Mouse (Mus musculus) CD4-positive naive resting alpha-beta T cell, adult 76 days (primary cell): ENCODE measurements around the gene Plekhf1. TPM values are rescaled to one million over a fixed set of nuclear protein-coding genes. Genes with fewer than 3 reads are reported as not detected.

Experiments used
- total RNA-seq: library from RNA; stranded (reverse); gene quantifications from one replicate; pipeline ENCODE4 v1.2.4, GENCODE M21; 2023

Gene Plekhf1
- not detected for total RNA-seq

GRCm38 (mm10) chr7:38227900-38228298 is at the start of gene Plekhf1:
TSS of gene Plekhf1 (minus strand) at chr7:38228016.

DNA sequence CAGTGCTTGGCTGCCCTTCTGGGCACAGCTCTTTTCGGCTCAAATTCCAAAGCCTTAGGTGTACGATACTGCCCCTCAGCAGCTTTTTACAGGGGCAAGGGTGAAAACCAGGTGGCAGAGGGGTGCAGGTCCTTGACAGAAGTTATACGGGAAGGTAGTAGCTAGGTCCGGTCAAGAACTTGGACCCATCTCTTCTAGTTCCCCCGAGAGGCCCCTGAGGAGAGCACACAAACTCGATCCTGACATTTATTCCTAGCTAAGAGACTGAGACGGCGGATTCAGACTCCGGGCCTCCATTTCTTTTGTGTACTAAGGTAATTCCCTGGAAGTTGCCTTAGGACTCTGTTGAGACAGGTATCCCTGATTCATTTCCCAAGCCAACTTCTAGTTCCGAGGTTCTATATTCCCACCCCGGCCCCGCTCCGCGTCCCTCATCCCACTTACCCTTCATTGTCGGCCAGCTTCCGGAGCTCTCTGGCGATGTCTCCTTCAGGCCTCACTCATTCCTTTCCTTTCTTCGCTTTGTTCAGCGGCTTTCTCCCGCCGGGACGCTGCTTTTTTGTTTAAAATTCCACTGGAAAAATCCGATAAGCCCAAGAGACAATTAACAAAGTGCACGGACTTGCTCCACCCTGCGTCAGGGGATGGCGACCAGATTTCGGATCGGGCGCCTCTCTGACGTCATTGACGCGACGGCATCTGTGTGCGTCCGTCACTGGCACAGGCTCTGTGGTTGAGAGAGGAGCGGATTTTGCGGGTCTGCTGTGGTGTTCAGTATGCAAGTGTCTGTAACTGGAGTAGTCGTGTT is 43.1 kb upstream of the Plekhf1 start, which contains the start of gene Pop4:
Gene Pop4, minus strand, starts transcription at position 721 of the 808 bp plus-strand sequence.

DNA sequence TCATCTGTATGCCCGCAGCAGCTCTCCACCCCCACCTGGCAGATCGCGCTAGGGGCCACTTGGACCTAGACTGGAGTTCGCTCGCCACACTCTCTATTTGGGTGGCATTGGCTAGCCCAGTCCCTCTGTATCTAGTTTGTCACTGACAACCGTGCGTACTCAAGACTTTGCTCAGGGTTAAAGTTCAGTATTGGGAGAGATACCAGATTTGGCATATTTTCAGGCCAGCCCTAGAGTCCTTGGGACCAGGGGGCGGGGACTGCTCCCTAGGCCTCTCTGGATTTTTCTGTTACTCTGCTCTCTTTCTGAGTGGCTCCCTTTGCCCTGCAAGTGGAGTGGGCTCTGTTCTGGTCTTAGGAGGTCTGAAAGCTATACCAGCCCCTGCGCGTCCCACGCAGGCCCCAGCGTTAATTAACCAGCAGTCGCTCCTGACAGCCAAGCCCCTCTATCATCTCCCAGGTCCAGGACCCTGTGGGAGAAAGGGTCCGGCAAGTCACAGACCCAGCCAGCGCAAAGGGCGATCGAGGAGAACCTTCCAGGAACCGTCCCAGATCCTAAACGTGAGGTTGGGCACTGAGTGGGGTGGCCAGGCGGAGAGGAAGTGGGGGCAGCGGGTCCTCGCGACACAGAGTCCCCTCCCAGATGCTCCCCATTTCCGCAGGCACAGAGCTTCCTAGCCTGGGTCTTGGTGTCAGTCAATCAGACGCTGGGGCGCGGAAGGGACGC is 44.7 kb downstream of the Plekhf1 start, which contains the start of gene 1600014C10Rik:
Gene 1600014C10Rik, plus strand, starts transcription at position 256 of the 726 bp plus-strand sequence.

Other genes with a start within 250 kb of the Plekhf1 start
- gene Uri1, start 204.5 kb downstream of the Plekhf1 start, total RNA-seq: 37.8 TPM
- 1.5 TPM for gene Ccne1, start 120.5 kb downstream of the Plekhf1 start, total RNA-seq
- 23.2 TPM for gene 1600014C10Rik, start 44.8 kb downstream of the Plekhf1 start, total RNA-seq
- gene Pop4, start 43.4 kb upstream of the Plekhf1 start, total RNA-seq: 54.5 TPM